Mouse (Mus musculus) cortical plate, adult 2 months (tissue): ENCODE results near the gene Cd44.

ENCODE experiments used
- CTCF ChIP-seq: fragments of 200-500 bp; IDR thresholded peaks from 2 replicates; pipeline ENCODE4 v1.5.1; 2011; ENCODE audit warnings: mild to moderate bottlenecking, control low read depth, low read length; ENCODE audit not compliant: insufficient read depth; ENCODE audit errors: extremely low read depth
- POLR2A ChIP-seq: fragments of 200-500 bp; IDR thresholded peaks from 2 replicates; pipeline ENCODE4 v1.6.1; 2011; ENCODE audit warnings: mild to moderate bottlenecking, low read length, control low read depth; ENCODE audit not compliant: insufficient read depth; ENCODE audit errors: extremely low read depth

DNA sequence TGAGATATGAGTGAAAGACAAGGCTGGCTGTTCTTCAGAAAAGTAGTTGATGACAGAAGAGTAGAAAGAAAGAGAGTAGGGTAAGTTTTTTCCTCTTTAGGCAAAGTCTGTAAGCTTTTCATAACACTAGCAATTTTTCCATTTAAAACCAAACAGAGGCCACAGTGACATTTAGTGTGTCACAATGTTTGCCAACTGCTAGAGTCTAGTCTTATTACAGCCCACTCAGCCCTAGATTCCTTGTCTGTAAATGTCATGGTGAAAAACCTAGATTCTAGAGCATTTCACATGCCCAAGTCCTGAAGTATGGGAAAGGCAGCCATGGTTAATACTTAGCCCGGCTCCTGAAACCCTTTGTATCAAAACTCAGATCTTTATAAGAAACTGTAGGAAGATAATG, 130.2 kb downstream of the Cd44 start:
- TF ChIP-seq CTCF (no peak), POLR2A (no peak)
